Mouse (Mus musculus): Measurements from ENCODE around the gene Fbxl12.

Gene Fbxl12

DNA sequence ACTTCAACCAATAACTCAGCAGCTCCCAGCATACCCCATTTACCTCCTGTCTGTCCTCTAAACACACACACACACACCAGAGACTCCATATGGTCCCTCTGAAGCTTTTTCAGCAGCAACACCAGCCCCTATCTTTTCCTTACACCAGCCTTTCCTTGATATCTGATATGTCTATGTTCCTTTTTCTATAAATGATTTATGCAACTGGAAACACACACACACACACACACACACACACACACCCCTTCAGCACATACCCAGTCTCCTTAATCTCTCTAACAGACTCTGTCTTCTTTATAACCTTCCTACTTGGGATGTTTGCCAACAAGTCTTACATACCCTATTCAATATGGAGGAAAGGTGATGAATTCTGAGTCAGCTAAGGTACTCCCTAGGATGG is 73.5 kb downstream of the Fbxl12 start:
- DNase-seq (ENCODE audit: low read depth, low spot score) = no peak

All from A20 (cell line).